20 mouse cellular contexts compared by ENCODE assay signal in the genomic region with DNA sequence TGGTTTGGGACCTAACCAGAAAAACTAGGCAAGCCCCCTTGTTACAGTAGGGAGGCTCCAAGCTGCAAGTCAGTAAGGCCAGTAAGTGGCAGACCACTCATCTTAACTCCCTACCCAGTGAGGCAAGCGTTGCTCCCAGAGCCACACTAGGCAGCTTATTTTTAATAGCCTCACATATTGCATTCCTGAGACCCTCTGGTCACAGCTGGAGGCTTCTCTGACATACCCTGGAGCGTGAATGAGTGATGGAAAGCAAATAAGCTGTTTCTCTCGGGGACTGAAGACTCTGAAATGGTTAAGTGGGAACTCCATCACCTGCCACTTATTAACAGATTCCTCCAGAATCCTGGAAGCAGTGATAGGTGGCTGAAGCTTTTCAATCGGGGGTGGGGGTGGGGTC. TPM values are rescaled to one million over a fixed set of nuclear protein-coding genes. Genes with fewer than 3 reads are reported as not detected.
DNase-seq lines count a peak whose midpoint lies in the region; ATAC-seq and TF ChIP-seq lines count a peak whose summit lies in the region.
"Had no signal": no experiment of that assay in that cellular context is flagged by ENCODE, and none has a peak within 500 bp of the region (broad histone marks: within the 10 kb centered on the region; RNA-seq: fewer than 3 reads in every experiment).

No protein-coding gene starts in this region.

- peaks cover 6% of the 10 kb centered on the region; the same call in 1 of the 2 replicates for H3K4me1 ChIP-seq in kidney, embryonic 16.5 days (ENCODE audit: insufficient read depth, low read length)
- H3K4me1 ChIP-seq in kidney, adult 2 months (ENCODE audit: control insufficient read depth, insufficient read depth, low read length) = no peaks in the 10 kb centered on the region
- H3K4me1 ChIP-seq in hindbrain, embryonic 14.5 days (replicated peaks; ENCODE audit: control insufficient read depth, insufficient read depth, low read length) = 0 out of 2 replicates have a peak, but pooled peaks cover 7% of the 10 kb centered on the region

- H3K36me3 ChIP-seq in kidney, embryonic 16.5 days (ENCODE audit: insufficient read depth, low read length) = no peaks in the 10 kb centered on the region
- H3K36me3 ChIP-seq in kidney, adult 2 months (ENCODE audit: control insufficient read depth, insufficient read depth, low read length) = no peaks in the 10 kb centered on the region
- no peaks in the 10 kb centered on the region for H3K36me3 ChIP-seq in hindbrain, embryonic 14.5 days (replicated peaks; ENCODE audit: control insufficient read depth, insufficient read depth)
- H3K36me3 ChIP-seq: embryonic facial prominence, embryonic 15.5 days; forebrain, embryonic 10.5 days; liver, embryonic 12.5 days had no signal

- no peaks in the 10 kb centered on the region for H3K27me3 ChIP-seq in kidney, embryonic 16.5 days (ENCODE audit: insufficient read depth, low read length)
- H3K27me3 ChIP-seq in kidney, adult 2 months (replicated peaks; ENCODE audit: control insufficient read depth, insufficient read depth, low read length) = no peaks in the 10 kb centered on the region
- no peaks in the 10 kb centered on the region for H3K27me3 ChIP-seq in hindbrain, embryonic 14.5 days (ENCODE audit: control insufficient read depth, insufficient read depth, low read length)
- H3K27me3 ChIP-seq: embryonic facial prominence, embryonic 15.5 days; liver, embryonic 12.5 days had no signal

- H3K4me2 ChIP-seq in kidney, embryonic 16.5 days (replicated peaks; ENCODE audit: low read depth, low read length) = no peak overlapping the region
- no peak overlapping the region for H3K4me2 ChIP-seq in hindbrain, embryonic 14.5 days (replicated peaks)
- H3K4me2 ChIP-seq: embryonic facial prominence, embryonic 15.5 days; liver, embryonic 12.5 days; lung, embryonic 14.5 days; midbrain, embryonic 11.5 days had no signal

- no peak overlapping the region for H3K4me3 ChIP-seq in kidney, embryonic 16.5 days (ENCODE audit: low read length)
- no peak overlapping the region for H3K4me3 ChIP-seq in kidney, adult 2 months (ENCODE audit: insufficient read depth, low read depth, low read length)
- H3K4me3 ChIP-seq in hindbrain, embryonic 14.5 days (replicated peaks; ENCODE audit: low read length) = no peak overlapping the region
- H3K4me3 ChIP-seq: embryonic facial prominence, embryonic 15.5 days; forebrain, embryonic 10.5 days; liver, embryonic 12.5 days had no signal

- WGBS in kidney, embryonic 16.5 days = 26% methylated on average over 4 of the region's 4 CpGs
- 33% methylated on average over 4 of the region's 4 CpGs for WGBS in kidney, adult 2 months
- WGBS in hindbrain, embryonic 14.5 days = 15% methylated on average over 4 of the region's 4 CpGs

- DNase-seq in embryo, embryonic 10.5 days (ENCODE audit: low spot score) = peak; percentile 19
- no peak for DNase-seq in embryo, embryonic 10 days (ENCODE audit: low spot score)
- no peak for DNase-seq in kidney, adult 2 months
- no peak for DNase-seq in hindbrain, embryonic 14.5 days (ENCODE audit: low spot score)
- DNase-seq in retina, embryonic 14.5 days (ENCODE audit: low spot score) = peak; percentile 18
- DNase-seq in thymus, postnatal 4 days = no peak
- DNase-seq: adrenal gland, adult 8-10 months; cerebellum, adult 9-11 months; gastrocnemius, postnatal 25 days; kidney, adult 18-20 months; kidney, postnatal 14 days; lung, embryonic 14.5 days; lung, postnatal 36 days had no signal

- H3K9me3 ChIP-seq in kidney, embryonic 16.5 days (ENCODE audit: low read length) = no peaks in the 10 kb centered on the region
- H3K9me3 ChIP-seq in hindbrain, embryonic 14.5 days (ENCODE audit: control insufficient read depth, low read length) = no peaks in the 10 kb centered on the region
- H3K9me3 ChIP-seq: embryonic facial prominence, embryonic 15.5 days; forebrain, embryonic 10.5 days; liver, embryonic 12.5 days had no signal

- H3K27ac ChIP-seq in kidney, embryonic 16.5 days (ENCODE audit: low read length) = no peak overlapping the region
- H3K27ac ChIP-seq in kidney, adult 2 months (ENCODE audit: insufficient read depth, low read depth, low read length) = no peak overlapping the region
- no peak overlapping the region for H3K27ac ChIP-seq in hindbrain, embryonic 14.5 days
- H3K27ac ChIP-seq: embryonic facial prominence, embryonic 15.5 days; liver, embryonic 12.5 days had no signal

- TF ChIP-seq POLR2A in kidney, adult 2 months (IDR thresholded peaks at IDR 0.05; ENCODE audit: low read depth, low read length) = no peak

- H3K9ac ChIP-seq in kidney, embryonic 16.5 days (replicated peaks; ENCODE audit: low read length) = no peak overlapping the region
- H3K9ac ChIP-seq in hindbrain, embryonic 14.5 days = no peak overlapping the region
- H3K9ac ChIP-seq: embryonic facial prominence, embryonic 15.5 days; liver, embryonic 12.5 days; lung, embryonic 14.5 days had no signal

- TF ChIP-seq CTCF in kidney, adult 2 months (conservative IDR thresholded peaks at IDR 0.05; ENCODE audit: insufficient read depth, insufficient read length, low read depth, low read length) = no peak

- 0 out of 2 replicates have a peak, but pooled peaks have one; percentile 42 for ATAC-seq in kidney, embryonic 16.5 days (ENCODE audit: low FRiP score, low TSS enrichment)
- ATAC-seq in hindbrain, embryonic 14.5 days (ENCODE audit: low FRiP score) = peak; percentile 48; the same call in 1 of the 2 replicates
- ATAC-seq in CD4-positive, CD25-positive, alpha-beta regulatory T cell, adult 4 months = no peak
- ATAC-seq: liver, embryonic 12.5 days; Patski had no signal

RNA-seq across cellular contexts. Expression of gene Dcp1a, which starts 53.5 kb away (rescaled TPM):
- 28.3 and 32.1 TPM in 2 replicates for polyA plus RNA-seq in kidney, embryonic 16.5 days (2015; fragmentation: Nextera tagmentation; extraction: Ambion mirVana)
- 18.0 and 24.9 TPM in 2 replicates for polyA plus RNA-seq in kidney, adult 2 months (2012; rRNA removed)
- 16.1 TPM in 2 replicates for polyA plus RNA-seq in hindbrain, embryonic 14.5 days (2014; fragmentation: Nextera tagmentation; extraction: Ambion mirVana)
- 10 to 100 TPM; 28.1 to 63.9 TPM for polyA plus RNA-seq in CD4-positive, CD25-positive, alpha-beta regulatory T cell, adult 4 months (2017; shearing (Covaris generic))

Comparison
In these comparisons a context has a peak if more than half of its experiments do, and no peak if none do; other contexts are left out.
1. DNase-seq: peak in embryo, embryonic 10.5 days (single experiment) and retina, embryonic 14.5 days (single experiment); none in embryo, embryonic 10 days (single experiment), kidney, adult 2 months (single experiment), hindbrain, embryonic 14.5 days (single experiment) and thymus, postnatal 4 days (single experiment).